1 mouse cellular context compared by ENCODE assay signal in the genomic region with DNA sequence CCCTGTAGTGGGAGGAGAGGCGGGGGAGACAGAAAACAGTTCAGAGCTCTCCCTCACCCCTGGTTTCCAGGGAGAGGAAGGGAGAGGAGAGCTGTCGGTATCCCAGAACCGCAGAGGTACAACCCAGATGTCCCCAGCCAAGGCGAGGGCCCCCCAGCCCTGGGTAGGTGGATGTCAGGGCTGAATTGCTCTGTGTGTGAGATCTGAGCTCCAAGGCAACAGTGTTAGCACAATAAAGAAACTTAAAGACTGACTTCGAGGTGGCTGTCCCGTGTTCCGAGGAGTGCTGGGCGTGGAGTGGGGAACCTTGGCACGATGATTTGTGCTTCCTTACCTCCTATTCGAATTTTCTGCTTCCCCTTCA.
TF ChIP-seq lines count a peak whose summit lies in the region.

No protein-coding gene starts in this region.

TF ChIP-seq in CH12.LX, 34 proteins besides CTCF, POLR2A, EP300 and RAD21:
- TF ChIP-seq KAT2A (IDR thresholded peaks at IDR 0.05; ENCODE audit: insufficient replicate concordance, low read length), result no peak
- no peak for TF ChIP-seq TCF12 (IDR thresholded peaks at IDR 0.05; ENCODE audit: low read depth, low read length)
- no peak for TF ChIP-seq NRF1 (IDR thresholded peaks at IDR 0.05; ENCODE audit: low read depth, low read length)
- TF ChIP-seq PAX5 (IDR thresholded peaks at IDR 0.05; ENCODE audit: low read length), result no peak
- no peak for TF ChIP-seq HCFC1 (IDR thresholded peaks at IDR 0.05; ENCODE audit: low read depth, low read length)
- TF ChIP-seq BHLHE40 (IDR thresholded peaks at IDR 0.05; ENCODE audit: low read depth, low read length), result no peak
- TF ChIP-seq IRF4 (IDR thresholded peaks at IDR 0.05; ENCODE audit: low read depth, low read length), result no peak
TF ChIP-seq in CH12.LX: peak in this region for 0.
